Mouse (Mus musculus): Measurements from ENCODE around the gene Kcnrg. TPM values are rescaled to one million over a fixed set of nuclear protein-coding genes. Genes with fewer than 3 reads are reported as not detected.

Gene Kcnrg
- total and polyA plus RNA-seq, 3 experiments, result 0.13 to 0.51 TPM; not detected in 1

DNA sequence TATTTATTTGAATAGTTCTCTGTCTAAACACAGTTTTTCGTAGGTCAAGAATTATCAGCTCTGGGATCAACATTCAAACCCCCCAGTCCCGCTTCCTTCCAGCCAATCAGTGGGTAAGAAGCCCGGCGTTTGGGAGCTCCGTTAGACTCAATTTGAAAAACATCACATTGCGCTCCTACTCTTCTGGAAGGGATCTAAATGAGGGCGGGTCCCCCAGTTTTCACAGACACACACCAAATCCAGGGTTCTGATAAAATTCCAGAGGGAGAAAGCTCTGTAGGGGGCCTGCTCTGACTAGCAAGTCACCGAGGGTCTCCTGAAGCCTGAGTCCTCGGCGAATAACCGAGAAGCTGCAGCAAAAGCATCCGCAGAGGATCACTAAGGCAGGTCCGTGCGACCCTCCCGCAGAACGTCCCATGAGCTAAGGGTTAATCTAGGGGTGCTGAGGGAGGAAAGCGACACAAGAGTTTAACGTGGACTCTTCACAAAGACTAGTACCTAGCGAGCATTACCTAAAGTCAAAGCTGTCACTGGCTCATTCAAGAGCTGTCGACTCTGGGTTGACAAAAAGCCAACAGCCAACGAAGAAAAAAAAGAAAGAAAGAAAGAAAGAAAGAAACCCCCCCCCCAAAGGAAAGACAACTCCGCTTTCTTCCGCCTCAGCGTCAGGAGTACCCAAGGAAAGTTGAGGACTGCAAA lies 40.1 kb downstream of the Kcnrg start:
- Histone ChIP-seq H3K27ac (peak overlapping the region; percentile 78), H3K4me3 (peak overlapping the region; percentile 92), H3K4me1 (ENCODE audit: control insufficient read depth, insufficient read depth, low read length) (peaks cover 2% of the 10 kb centered on the region), H3K9ac (ENCODE audit: low read depth, low read length) (peak overlapping the region; percentile 90), H3K79me2 (replicated peaks; ENCODE audit: control insufficient read depth, insufficient read depth, low read length) (no peaks in the 10 kb centered on the region), H3K27me3 (ENCODE audit: control insufficient read depth, insufficient read depth, low read length) (no peaks in the 10 kb centered on the region), H3K36me3 (ENCODE audit: control insufficient read depth, insufficient read depth, low read length) (peaks cover 12% of the 10 kb centered on the region)
- no peak for TF ChIP-seq POLR2A (IDR thresholded peaks at IDR 0.05; ENCODE audit: insufficient read depth, low read depth, low read length)
- no peak for TF ChIP-seq CTCF (IDR thresholded peaks at IDR 0.05)
- TF ChIP-seq EP300 (IDR thresholded peaks at IDR 0.05; ENCODE audit: insufficient read depth, low read depth, low read length), result no peak
- WGBS, result under 1% methylated on average over 24 of the region's 24 CpGs
- peak; percentile 53 to 68 for DNase-seq
- intact Hi-C loops (cut with DNase I), result loop anchor here (1.0 to 10.0 kb wide), 4 partner anchors 48 to 1597 kb away; partner anchors contain the start of gene Spryd7

DNA sequence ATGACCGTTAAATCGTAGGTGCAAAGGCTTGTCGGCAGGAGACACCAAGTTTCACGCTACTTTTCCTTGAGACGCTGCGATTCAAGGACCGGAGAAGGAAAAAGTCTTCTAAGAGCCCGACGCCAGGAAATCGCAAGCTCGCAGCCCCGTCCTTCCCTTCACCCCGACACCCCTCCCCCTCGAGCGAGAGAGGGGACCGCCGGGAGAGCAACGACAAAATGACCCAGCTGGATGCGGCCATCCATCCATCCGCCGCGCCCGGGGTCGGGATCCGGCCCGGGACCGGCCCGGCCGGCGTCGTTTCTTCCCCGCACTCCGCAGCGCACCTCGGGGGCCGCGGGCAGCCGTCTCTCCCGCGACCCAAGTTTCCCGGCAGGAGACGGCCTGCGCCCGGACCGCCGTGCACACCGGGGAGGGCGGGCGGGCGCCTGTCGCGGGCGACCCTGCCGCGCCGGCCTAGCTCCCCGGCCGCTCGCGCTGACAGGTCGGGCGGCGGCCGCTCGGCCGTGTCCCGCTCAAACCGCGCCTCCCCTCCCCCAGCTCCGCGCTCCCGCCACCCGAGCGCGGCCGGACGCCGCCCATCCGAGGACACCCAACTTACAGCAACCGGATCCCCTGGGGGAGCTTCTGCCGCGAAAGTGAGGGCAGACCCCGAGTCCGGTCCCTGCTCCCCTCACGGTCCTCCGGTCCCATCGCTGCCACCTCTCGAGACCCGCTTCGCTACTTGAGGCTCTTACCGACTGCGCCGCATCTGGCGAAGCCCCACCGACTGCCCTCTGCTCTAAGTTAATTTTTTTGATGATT lies 40.8 kb downstream of the Kcnrg start:
- peak overlapping the region; percentile 90 for H3K9ac ChIP-seq (ENCODE audit: low read depth, low read length)
- H3K4me1 ChIP-seq (ENCODE audit: control insufficient read depth, insufficient read depth, low read length), result peaks cover 2% of the 10 kb centered on the region
- no peaks in the 10 kb centered on the region for H3K27me3 ChIP-seq (ENCODE audit: control insufficient read depth, insufficient read depth, low read length)
- peaks cover 11% of the 10 kb centered on the region for H3K36me3 ChIP-seq (ENCODE audit: control insufficient read depth, insufficient read depth, low read length)
- under 1% methylated on average over 95 of the region's 95 CpGs for WGBS
- DNase-seq, result peak in 1 of 2 experiments; percentile 78
- peak overlapping the region; percentile 92 for H3K4me3 ChIP-seq
- no peaks in the 10 kb centered on the region for H3K79me2 ChIP-seq (replicated peaks; ENCODE audit: control insufficient read depth, insufficient read depth, low read length)
- intact Hi-C loops (cut with DNase I), result loop anchor here (1.0 to 10.0 kb wide), 4 partner anchors 49 to 1597 kb away; partner anchors contain the start of gene Spryd7
- TF ChIP-seq EP300 (IDR thresholded peaks at IDR 0.05; ENCODE audit: insufficient read depth, low read depth, low read length) (no peak), CTCF (IDR thresholded peaks at IDR 0.05) (no peak), POLR2A (IDR thresholded peaks at IDR 0.05; ENCODE audit: insufficient read depth, low read depth, low read length) (no peak)
- H3K27ac ChIP-seq, result peak overlapping the region; percentile 78

DNA sequence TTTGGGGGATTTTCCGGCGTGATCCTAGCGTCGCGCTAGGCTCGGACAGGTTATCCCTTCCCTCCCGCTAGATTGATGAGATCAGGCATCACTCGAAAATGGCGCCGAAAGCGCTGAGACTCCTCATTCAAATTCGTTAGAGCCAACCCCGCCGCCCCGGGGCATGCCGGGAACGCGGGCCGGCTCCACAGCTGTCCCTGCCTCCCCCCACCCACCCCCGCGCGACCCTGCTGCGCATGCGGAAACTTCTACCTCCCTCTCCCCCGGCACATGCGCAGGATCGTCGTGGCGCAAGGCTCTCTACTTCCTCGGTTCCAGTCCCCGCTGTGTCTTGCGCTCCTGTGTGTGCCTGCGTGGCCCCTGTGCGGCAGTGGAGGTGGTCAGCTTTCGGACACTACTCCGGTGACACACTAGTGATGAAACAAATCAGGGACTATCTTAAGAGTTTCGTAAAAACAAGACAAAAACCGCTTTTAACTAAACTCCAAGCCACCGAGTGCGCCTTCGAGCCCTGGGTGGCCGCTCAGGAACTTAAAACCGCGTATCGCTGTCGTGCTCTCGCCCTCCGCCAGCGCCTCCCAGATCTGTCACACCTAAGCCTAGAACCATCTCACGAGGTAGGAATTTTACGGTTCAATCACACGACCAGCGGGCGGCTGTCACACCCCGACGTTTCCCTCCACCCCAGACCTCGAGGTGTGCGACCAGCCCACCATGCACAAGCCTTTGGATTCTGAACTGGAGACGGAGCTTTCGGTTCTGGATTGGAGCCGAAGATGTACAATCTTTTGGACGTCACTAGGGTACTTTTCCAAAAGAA lies 41.6 kb downstream of the Kcnrg start:
- DNase-seq, result peak; percentile 96 to 97
- H3K27ac ChIP-seq, result peak overlapping the region; percentile 93
- intact Hi-C loops (cut with DNase I), result loop anchor here (1.0 to 10.0 kb wide), 4 partner anchors 32 to 1596 kb away; partner anchors contain the start of gene Spryd7
- peaks cover 2% of the 10 kb centered on the region for H3K4me1 ChIP-seq (ENCODE audit: control insufficient read depth, insufficient read depth, low read length)
- 1% methylated on average over 61 of the region's 62 CpGs for WGBS
- H3K27me3 ChIP-seq (ENCODE audit: control insufficient read depth, insufficient read depth, low read length), result no peaks in the 10 kb centered on the region
- no peaks in the 10 kb centered on the region for H3K79me2 ChIP-seq (replicated peaks; ENCODE audit: control insufficient read depth, insufficient read depth, low read length)
- H3K36me3 ChIP-seq (ENCODE audit: control insufficient read depth, insufficient read depth, low read length), result peaks cover 10% of the 10 kb centered on the region
- H3K9ac ChIP-seq (ENCODE audit: low read depth, low read length), result peak overlapping the region; percentile 90
- TF ChIP-seq EP300 (IDR thresholded peaks at IDR 0.05; ENCODE audit: insufficient read depth, low read depth, low read length) (peak; percentile 66), CTCF (IDR thresholded peaks at IDR 0.05) (no peak), POLR2A (IDR thresholded peaks at IDR 0.05; ENCODE audit: insufficient read depth, low read depth, low read length) (peak; percentile 96)
- peak overlapping the region; percentile 92 for H3K4me3 ChIP-seq

DNA sequence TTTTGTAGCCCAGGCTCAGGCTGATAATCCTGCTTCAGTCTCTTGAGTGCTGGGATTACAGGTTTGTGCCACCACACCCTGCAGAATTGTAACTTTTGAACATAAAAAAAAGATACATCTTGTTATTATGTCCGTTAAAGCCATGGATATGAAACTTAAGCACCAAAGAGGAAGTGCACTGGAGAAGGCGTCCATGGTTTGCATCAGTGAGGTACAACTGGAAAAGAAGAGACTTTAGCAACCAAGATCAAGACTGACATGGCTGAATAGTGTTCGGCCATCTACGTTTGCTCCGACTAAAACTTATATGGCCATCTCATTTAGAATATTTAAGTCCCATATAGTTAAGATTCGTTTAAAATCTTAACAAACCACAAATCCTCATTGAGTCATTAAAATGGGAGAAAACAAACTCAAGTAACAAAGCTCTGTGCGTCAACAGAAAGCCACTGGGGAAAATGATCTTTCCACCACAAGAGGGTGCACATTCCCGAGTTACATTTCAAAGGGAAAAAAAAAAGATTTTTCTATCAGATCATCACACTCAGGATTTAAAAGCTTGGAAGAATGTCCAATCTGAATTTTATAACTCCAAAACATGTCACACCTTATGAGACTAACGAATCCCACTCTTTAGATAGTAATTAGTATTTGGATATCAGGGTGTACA lies 43.2 kb downstream of the Kcnrg start:
- Histone ChIP-seq H3K4me1 (ENCODE audit: control insufficient read depth, insufficient read depth, low read length) (peaks cover 1% of the 10 kb centered on the region), H3K27me3 (ENCODE audit: control insufficient read depth, insufficient read depth, low read length) (no peaks in the 10 kb centered on the region), H3K4me3 (no peak overlapping the region), H3K79me2 (replicated peaks; ENCODE audit: control insufficient read depth, insufficient read depth, low read length) (no peaks in the 10 kb centered on the region), H3K36me3 (ENCODE audit: control insufficient read depth, insufficient read depth, low read length) (peaks cover 15% of the 10 kb centered on the region), H3K27ac (peak overlapping the region; percentile 29), H3K9ac (ENCODE audit: low read depth, low read length) (no peak overlapping the region; the same call in 1 of the 2 replicates)
- 28% methylated on average over 9 of the region's 9 CpGs for WGBS
- intact Hi-C loops (cut with DNase I), result loop anchor here (2.0 to 10.0 kb wide), 2 partner anchors 392 to 804 kb away; partner anchors contain the start of gene Gucy1b2
- TF ChIP-seq EP300 (IDR thresholded peaks at IDR 0.05; ENCODE audit: insufficient read depth, low read depth, low read length) (no peak), POLR2A (IDR thresholded peaks at IDR 0.05; ENCODE audit: insufficient read depth, low read depth, low read length) (no peak), CTCF (IDR thresholded peaks at IDR 0.05) (peak; percentile 82)
- no peak for DNase-seq

DNA sequence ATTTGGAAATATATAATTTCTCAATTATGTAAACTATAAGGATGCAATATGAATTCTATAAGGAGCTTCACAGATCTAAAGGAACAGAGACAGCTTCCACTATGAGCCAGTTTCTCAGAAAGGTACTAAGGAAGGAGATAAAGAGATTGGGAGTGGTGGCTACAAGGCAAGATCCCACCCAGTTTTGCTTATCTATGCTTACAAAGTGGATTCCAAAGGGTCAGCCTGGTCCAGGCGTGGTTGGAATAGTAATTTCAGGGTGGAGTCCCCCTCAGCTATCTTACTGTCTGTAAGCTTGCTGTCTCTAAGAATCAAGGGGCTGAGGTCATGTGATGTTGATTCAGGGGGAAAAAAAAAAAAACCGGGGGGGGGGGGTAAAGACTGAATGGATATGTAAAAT lies 49.2 kb downstream of the Kcnrg start:
- no peak for TF ChIP-seq EP300 (IDR thresholded peaks at IDR 0.05; ENCODE audit: insufficient read depth, low read depth, low read length)
- TF ChIP-seq POLR2A (IDR thresholded peaks at IDR 0.05; ENCODE audit: insufficient read depth, low read depth, low read length), result no peak
- no peak for TF ChIP-seq CTCF (IDR thresholded peaks at IDR 0.05)
- 54% methylated on average over 2 of the region's 2 CpGs for WGBS
- intact Hi-C loops (cut with DNase I), result loop anchor here (10.0 kb wide), 1 partner anchor 798 kb away; the partner anchor contains the start of gene Gucy1b2
- no peaks in the 10 kb centered on the region; the same call in 1 of the 2 replicates for H3K4me1 ChIP-seq (ENCODE audit: control insufficient read depth, insufficient read depth, low read length)
- H3K27me3 ChIP-seq (ENCODE audit: control insufficient read depth, insufficient read depth, low read length), result no peaks in the 10 kb centered on the region
- no peak overlapping the region for H3K4me3 ChIP-seq
- H3K9ac ChIP-seq (ENCODE audit: low read depth, low read length), result no peak overlapping the region
- H3K79me2 ChIP-seq (replicated peaks; ENCODE audit: control insufficient read depth, insufficient read depth, low read length), result 0 out of 2 replicates have a peak, but pooled peaks cover 2% of the 10 kb centered on the region
- no peak for DNase-seq
- H3K27ac ChIP-seq, result no peak overlapping the region
- peaks cover 13% of the 10 kb centered on the region for H3K36me3 ChIP-seq (ENCODE audit: control insufficient read depth, insufficient read depth, low read length)
